Mouse (Mus musculus) forebrain, embryonic 11.5 days (tissue): ENCODE measurements at regions not wholly inside any gene's neighbourhood (a gene's known extent, or its start where the extent isn't known, plus 50 kb on each side); places are given as distances from the start of the nearest gene placed in this dataset.

Experiments
- ATAC-seq: fragments of 200-750 bp; cut with Nextera tagmentation; replicated peaks from 2 replicates; pipeline ENCODE4 v1.8.0; 2017; ENCODE audit warnings: moderate TSS enrichment; ENCODE audit not compliant: low FRiP score
- DNase-seq: peaks from one replicate; pipeline ENCODE4 v3.0.0-alpha.2; 2017; ENCODE audit warnings: low spot score
- H3K27ac ChIP-seq: fragments of 300-500 bp; sonication (generic); 2 replicates; pipeline ENCODE4 v1.5.1; 2014; ENCODE audit warnings: low read depth, low read length
- H3K27me3 ChIP-seq: fragments of 300-500 bp; sonication (generic); 2 replicates; pipeline ENCODE4 v1.6.1; 2014; ENCODE audit warnings: mild to moderate bottlenecking, low read length, mixed read lengths; ENCODE audit not compliant: control insufficient read depth, insufficient read depth
- H3K36me3 ChIP-seq: fragments of 300-500 bp; sonication (generic); 2 replicates; pipeline ENCODE4 v1.6.1; 2014; ENCODE audit warnings: mild to moderate bottlenecking, low read length, moderate library complexity, mixed read lengths; ENCODE audit not compliant: control insufficient read depth, insufficient read depth
- H3K4me1 ChIP-seq: fragments of 300-500 bp; sonication (generic); replicated peaks from 2 replicates; pipeline ENCODE4 v1.6.1; 2014; ENCODE audit warnings: low read length, mixed read lengths; ENCODE audit not compliant: control insufficient read depth, insufficient read depth
- H3K4me2 ChIP-seq: fragments of 300-500 bp; sonication (generic); 2 replicates; pipeline ENCODE4 v1.6.1; 2014; ENCODE audit warnings: low read depth, mild to moderate bottlenecking, low read length, moderate library complexity, mixed read lengths; ENCODE audit not compliant: severe bottlenecking
- H3K4me3 ChIP-seq: fragments of 300-500 bp; sonication (generic); 2 replicates; pipeline ENCODE4 v1.5.1; 2014; ENCODE audit warnings: low read depth, low read length
- H3K9ac ChIP-seq: fragments of 300-500 bp; sonication (generic); 2 replicates; pipeline ENCODE4 v1.6.1; 2014; ENCODE audit warnings: low read length
- H3K9me3 ChIP-seq: fragments of 300-500 bp; sonication (generic); 2 replicates; pipeline ENCODE4 v1.6.1; 2016; ENCODE audit warnings: low read length, mixed read lengths; ENCODE audit not compliant: control insufficient read depth
- WGBS: fragments of 180-500 bp; shearing (Covaris S2); extraction: QIAGEN DNeasy Blood & Tissue Kit; methylation state at CpG from one replicate; pipeline ENCODE4 v1.1.7; 2014; 5-methylcytosine and 5-hydroxymethylcytosine counted together

- Histone ChIP-seq H3K36me3 (no peaks in the 10 kb centered on the region), H3K4me3 (no peak overlapping the region), H3K27me3 (no peaks in the 10 kb centered on the region), H3K27ac (no peak overlapping the region), H3K9ac (no peak overlapping the region), H3K4me1 (peaks cover 4% of the 10 kb centered on the region; the same call in 1 of the 2 replicates), H3K4me2 (no peak overlapping the region), H3K9me3 (no peaks in the 10 kb centered on the region)
- no peak for ATAC-seq
- no peak for DNase-seq
- 67% methylated on average over 12 of the region's 12 CpGs for WGBS
Measured at GRCm38 (mm10) chr2:106461973-106462637, 231.0 kb upstream of the Mpped2 start.

DNA sequence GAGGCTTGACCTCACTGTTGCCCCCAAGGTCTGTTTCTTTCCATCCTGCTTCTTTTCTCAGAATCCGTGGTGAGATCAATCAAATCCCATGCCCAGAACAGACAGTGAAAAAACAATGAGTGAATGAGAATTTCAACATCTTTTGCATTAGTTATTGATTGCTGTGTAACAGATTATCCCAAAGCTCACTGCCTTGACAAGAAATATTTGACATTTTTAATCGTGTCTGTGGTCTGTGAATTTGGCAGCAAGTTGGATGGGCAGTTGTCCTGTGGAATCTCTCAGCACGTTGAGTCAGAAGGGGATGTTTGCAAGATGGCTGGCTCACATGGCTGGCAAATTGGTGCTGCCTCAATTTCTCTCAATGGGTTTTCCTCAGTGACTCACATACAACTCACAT is 228.0 kb upstream of the Mpped2 start:
- Histone ChIP-seq H3K27me3 (no peaks in the 10 kb centered on the region), H3K4me2 (no peak overlapping the region), H3K4me3 (no peak overlapping the region), H3K9me3 (no peaks in the 10 kb centered on the region), H3K9ac (no peak overlapping the region), H3K36me3 (no peaks in the 10 kb centered on the region), H3K27ac (no peak overlapping the region), H3K4me1 (peaks cover 4% of the 10 kb centered on the region; the same call in 1 of the 2 replicates)
- ATAC-seq (no peak), DNase-seq (no peak)
- 81% methylated on average over 3 of the region's 3 CpGs for WGBS

- WGBS, result 84% methylated on average over 3 of the region's 3 CpGs
- Histone ChIP-seq H3K27me3 (no peaks in the 10 kb centered on the region), H3K4me1 (peaks cover 4% of the 10 kb centered on the region; the same call in 1 of the 2 replicates), H3K4me2 (no peak overlapping the region), H3K9me3 (no peaks in the 10 kb centered on the region), H3K4me3 (no peak overlapping the region), H3K36me3 (no peaks in the 10 kb centered on the region), H3K27ac (no peak overlapping the region), H3K9ac (no peak overlapping the region)
- DNase-seq, result no peak
- ATAC-seq, result no peak
Measured at GRCm38 (mm10) chr2:106465831-106466230, 227.2 kb upstream of the Mpped2 start.

- H3K4me3 ChIP-seq, result no peak overlapping the region
- H3K27me3 ChIP-seq, result no peaks in the 10 kb centered on the region
- H3K9ac ChIP-seq, result no peak overlapping the region
- DNase-seq (no peak), ATAC-seq (no peak)
- 83% methylated on average over 2 of the region's 2 CpGs for WGBS
- no peaks in the 10 kb centered on the region for H3K9me3 ChIP-seq
- no peaks in the 10 kb centered on the region for H3K4me1 ChIP-seq
- no peak overlapping the region for H3K27ac ChIP-seq
- no peaks in the 10 kb centered on the region for H3K36me3 ChIP-seq
- no peak overlapping the region for H3K4me2 ChIP-seq
Measured at GRCm38 (mm10) chr2:106469196-106469595, 223.9 kb upstream of the Mpped2 start.

- Histone ChIP-seq H3K27ac (no peak overlapping the region), H3K9ac (no peak overlapping the region), H3K4me3 (no peak overlapping the region), H3K4me2 (no peak overlapping the region), H3K4me1 (no peaks in the 10 kb centered on the region), H3K36me3 (no peaks in the 10 kb centered on the region), H3K27me3 (no peaks in the 10 kb centered on the region), H3K9me3 (no peaks in the 10 kb centered on the region)
- whole genome bisulfite sequencing, result 85% methylated on average over 3 of the region's 3 CpGs
- DNase-seq, result no peak
- ATAC-seq, result no peak
Measured at GRCm38 (mm10) chr2:106473458-106473857, 219.6 kb upstream of the Mpped2 start.

- H3K27me3 ChIP-seq, result no peaks in the 10 kb centered on the region
- 87% methylated on average over 2 of the region's 2 CpGs for WGBS
- H3K9ac ChIP-seq, result no peak overlapping the region
- no peak overlapping the region for H3K4me2 ChIP-seq
- H3K27ac ChIP-seq, result no peak overlapping the region
- H3K4me1 ChIP-seq, result no peaks in the 10 kb centered on the region
- H3K4me3 ChIP-seq, result no peak overlapping the region
- no peaks in the 10 kb centered on the region for H3K36me3 ChIP-seq
- H3K9me3 ChIP-seq, result no peaks in the 10 kb centered on the region
- ATAC-seq, result no peak
- no peak for DNase-seq
Measured at GRCm38 (mm10) chr2:106477991-106478390, 215.1 kb upstream of the Mpped2 start.

DNA sequence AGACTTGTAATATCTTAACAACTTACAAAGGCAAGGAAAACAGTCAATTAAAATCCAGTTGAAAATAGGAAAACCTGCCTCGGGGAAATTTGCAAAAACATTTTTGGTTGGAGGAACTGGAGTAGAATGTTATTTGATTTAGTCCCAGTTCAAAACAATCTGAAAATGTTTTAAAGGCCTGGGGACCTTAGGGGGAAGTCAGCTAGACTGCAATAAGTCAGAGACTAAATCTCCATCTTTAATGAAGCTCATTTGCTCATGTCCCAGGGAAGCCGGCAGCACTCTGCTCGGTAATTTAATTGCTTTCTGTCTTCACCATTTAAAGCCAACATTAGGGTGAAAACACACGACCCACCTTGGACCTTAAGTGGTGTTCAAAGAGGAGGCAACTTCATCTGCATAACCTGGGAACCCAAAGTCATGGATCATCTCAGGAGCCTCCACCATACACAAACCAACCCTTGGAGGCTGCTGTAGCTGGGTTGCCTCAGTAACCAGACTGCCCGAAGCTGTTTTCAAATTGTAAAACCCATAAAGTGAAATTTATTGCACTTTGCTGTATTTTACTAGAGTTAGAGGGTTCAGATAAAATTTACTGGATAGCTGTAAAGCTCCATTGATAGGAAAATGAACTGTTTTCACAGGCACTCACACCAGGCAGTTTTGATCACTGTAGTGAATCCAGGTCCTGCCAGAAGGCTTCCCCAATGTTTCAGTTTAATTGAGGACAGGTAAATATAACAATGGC is 205.6 kb upstream of the Mpped2 start:
- Histone ChIP-seq H3K27me3 (no peaks in the 10 kb centered on the region), H3K4me3 (no peak overlapping the region), H3K9ac (no peak overlapping the region), H3K36me3 (no peaks in the 10 kb centered on the region), H3K9me3 (no peaks in the 10 kb centered on the region), H3K27ac (no peak overlapping the region), H3K4me1 (no peaks in the 10 kb centered on the region), H3K4me2 (no peak overlapping the region)
- 73% methylated on average over 5 of the region's 5 CpGs for WGBS
- no peak for DNase-seq
- no peak for ATAC-seq

DNA sequence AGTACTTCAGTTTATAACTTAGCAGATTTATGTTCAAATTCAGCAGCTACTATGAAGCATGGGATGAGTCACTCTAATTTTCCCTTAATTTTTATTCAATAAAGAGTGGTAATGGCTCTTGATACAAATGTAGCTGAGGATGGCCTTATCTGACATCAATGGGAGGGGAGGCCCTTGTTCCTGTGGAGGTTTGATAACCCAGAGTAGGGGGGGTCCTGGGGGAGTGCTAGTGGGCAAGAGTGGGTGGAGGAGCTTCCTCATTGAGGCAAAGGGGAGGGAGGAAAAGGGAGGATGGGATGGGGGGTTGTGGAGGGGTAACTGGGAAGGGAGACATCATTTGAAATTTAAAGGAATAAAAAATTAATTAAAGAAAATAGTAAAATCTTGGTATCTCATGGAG is 194.3 kb upstream of the Mpped2 start:
- no peak overlapping the region for H3K27ac ChIP-seq
- no peaks in the 10 kb centered on the region for H3K36me3 ChIP-seq

More for the DNA sequence above, 194.3 kb upstream of the Mpped2 start:
- ATAC-seq (no peak), DNase-seq (no peak)
- H3K4me2 ChIP-seq, result no peak overlapping the region
- H3K9ac ChIP-seq, result no peak overlapping the region
- H3K27me3 ChIP-seq, result no peaks in the 10 kb centered on the region
- H3K9me3 ChIP-seq, result no peaks in the 10 kb centered on the region
- H3K4me3 ChIP-seq, result no peak overlapping the region
- H3K4me1 ChIP-seq, result peaks cover 3% of the 10 kb centered on the region; the same call in 1 of the 2 replicates
